Mouse (Mus musculus): Measurements from ENCODE around the gene Olfr834.

Olfr834 gene

GRCm38 (mm10) chr9:18987690-18988089, at the start of gene Olfr834:
Gene Olfr834, plus strand, starts transcription at chr9:18987990.
- no peak for DNase-seq

DNA sequence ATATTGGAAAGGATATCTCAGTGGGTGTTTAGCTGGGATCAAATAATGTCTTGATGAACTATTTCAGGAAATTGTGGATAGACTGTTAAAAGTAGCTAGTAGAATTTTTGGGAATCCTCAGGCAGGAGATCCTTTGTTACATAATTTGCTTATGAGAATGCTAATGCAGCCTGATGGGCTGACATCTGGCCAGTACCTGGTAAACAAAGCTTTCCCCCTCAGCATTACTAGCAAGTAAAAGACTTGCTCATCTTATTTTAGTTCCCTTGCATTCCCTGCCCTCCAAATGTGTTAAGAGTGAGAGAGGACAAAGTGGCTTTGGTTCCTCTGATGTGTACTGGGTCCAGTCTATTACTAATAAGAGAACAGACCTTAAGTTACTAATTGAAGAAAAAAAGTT, 25.8 kb upstream of the Olfr834 start:
- DNase-seq = no peak

DNA sequence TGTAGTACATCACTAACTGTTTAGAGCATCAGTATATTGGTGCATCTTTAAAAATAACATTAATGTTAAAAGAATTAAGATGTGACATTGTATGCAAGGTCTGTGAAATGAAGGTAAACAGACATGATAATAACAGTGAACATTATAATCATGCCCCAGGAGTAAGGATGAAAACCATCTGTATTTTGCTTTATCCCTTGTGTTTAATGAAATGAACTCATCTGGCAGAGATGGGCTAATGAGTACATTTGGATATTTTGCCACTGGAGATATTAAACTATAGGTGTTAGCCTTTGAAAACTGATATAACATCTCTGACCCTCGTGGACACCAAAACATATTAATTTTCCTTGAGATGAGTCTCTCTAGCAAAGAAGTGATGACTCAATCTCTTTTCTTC, 44.6 kb downstream of the Olfr834 start, which contains the start of gene Olfr835:
Gene Olfr835 (plus strand): TSS at position 301 of the 400 bp plus-strand sequence.
- DNase-seq = no peak

Measured in kidney, adult 18-20 months (tissue).